16 mouse cellular contexts compared by ENCODE assay signal in the genomic region with DNA sequence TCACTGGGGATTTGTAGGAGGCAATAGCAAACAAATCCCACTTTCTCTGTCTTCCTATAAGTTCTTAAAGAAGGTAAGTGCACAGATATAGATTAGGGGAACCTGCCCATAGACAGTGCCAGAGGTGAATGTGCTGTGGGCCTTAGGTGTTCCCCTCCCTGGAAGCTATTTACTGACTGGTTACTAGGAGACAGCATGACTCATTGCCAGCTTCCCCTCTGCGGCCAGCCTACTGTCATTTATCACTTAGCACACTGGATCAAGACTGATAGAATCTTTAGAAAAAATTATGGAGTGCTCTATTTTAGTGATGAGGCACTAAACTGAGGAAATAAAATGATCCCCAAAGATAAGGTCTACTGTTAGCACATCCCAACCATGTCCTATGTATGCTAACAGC.
A peak's percentile ranks its signal among the peaks of the same experiment; 100 is the strongest.
DNase-seq lines count a peak whose midpoint lies in the region; ATAC-seq and TF ChIP-seq lines count a peak whose summit lies in the region.
"Had no signal": no experiment of that assay in that cellular context is flagged by ENCODE, and none has a peak within 500 bp of the region (broad histone marks: within the 10 kb centered on the region; RNA-seq: fewer than 3 reads in every experiment).

No protein-coding gene starts in this region.

- ATAC-seq in monocyte, adult 5-6 weeks (replicated peaks; ENCODE audit: insufficient number of reproducible peaks, low FRiP score, low TSS enrichment, poor library complexity, severe bottlenecking): peak; percentile 72

- no peak overlapping the region for H3K4me3 ChIP-seq in thymus, adult 2 months (ENCODE audit: control insufficient read depth, insufficient read depth, low read length)
- H3K4me3 ChIP-seq: heart, embryonic 13.5 days; hindbrain, embryonic 10.5 days; left cerebral cortex, adult 2 months; limb, embryonic 13.5 days; midbrain, embryonic 12.5 days; neural tube, embryonic 12.5 days had no signal

- DNase-seq in lung, adult 18-20 months: peak; percentile 9 to 14
- no peak for DNase-seq in lung, postnatal 14 days
- peak; percentile 33 for DNase-seq in CD4-positive, CD25-positive, alpha-beta regulatory T cell, adult 2 months (ENCODE audit: low read depth, low spot score)
- DNase-seq in adrenal gland, postnatal 36 days: peak; percentile 50 to 54
- no peak for DNase-seq in thymus, adult 2 months
- DNase-seq in right cerebral cortex, postnatal 4 days: no peak
- no peak for DNase-seq in urinary bladder, adult 18-20 months (ENCODE audit: low spot score in 2 of 2)
- DNase-seq: cerebellum, adult 8-10 months; kidney, adult 11 months had no signal

- no peaks in the 10 kb centered on the region for H3K27me3 ChIP-seq in thymus, adult 2 months (ENCODE audit: control insufficient read depth, insufficient read depth, low read length)
- H3K27me3 ChIP-seq: heart, embryonic 13.5 days; limb, embryonic 13.5 days; midbrain, embryonic 12.5 days; neural tube, embryonic 12.5 days had no signal

- no peaks in the 10 kb centered on the region for H3K4me1 ChIP-seq in thymus, adult 2 months (replicated peaks; ENCODE audit: control insufficient read depth, insufficient read depth, low read length)
- H3K4me1 ChIP-seq: hindbrain, embryonic 10.5 days; midbrain, embryonic 12.5 days; neural tube, embryonic 12.5 days had no signal

- no peaks in the 10 kb centered on the region for H3K36me3 ChIP-seq in thymus, adult 2 months (ENCODE audit: control insufficient read depth, insufficient read depth, low read length)
- H3K36me3 ChIP-seq: heart, embryonic 13.5 days; hindbrain, embryonic 10.5 days; limb, embryonic 13.5 days; midbrain, embryonic 12.5 days; neural tube, embryonic 12.5 days had no signal

- 47% methylated on average over 1 of the region's 1 CpGs for WGBS in thymus, adult 2 months

- H3K27ac ChIP-seq in thymus, adult 2 months (ENCODE audit: control insufficient read depth, insufficient read depth, low read length): no peak overlapping the region
- H3K27ac ChIP-seq: heart, embryonic 13.5 days; hindbrain, embryonic 10.5 days; left cerebral cortex, adult 2 months; limb, embryonic 13.5 days; midbrain, embryonic 12.5 days; neural tube, embryonic 12.5 days had no signal

- TF ChIP-seq CTCF in thymus, adult 2 months (IDR thresholded peaks at IDR 0.05; ENCODE audit: borderline replicate concordance, control insufficient read depth, extremely low read depth, insufficient read depth, low read length, poor library complexity): no peak

- TF ChIP-seq POLR2A in thymus, adult 2 months (IDR thresholded peaks at IDR 0.05; ENCODE audit: control insufficient read depth, extremely low read depth, insufficient read depth, low read length, poor library complexity): no peak

Comparison
In these comparisons a context has a peak if more than half of its experiments do, and no peak if none do; other contexts are left out.
1. DNase-seq: peak in lung, adult 18-20 months (2 of 2), CD4-positive, CD25-positive, alpha-beta regulatory T cell, adult 2 months (single experiment) and adrenal gland, postnatal 36 days (2 of 2); none in lung, postnatal 14 days (single experiment), thymus, adult 2 months (single experiment), right cerebral cortex, postnatal 4 days (single experiment) and urinary bladder, adult 18-20 months (0 of 2).